Mouse (Mus musculus): Measurements from ENCODE around the gene C87414. TPM values are rescaled to one million over a fixed set of nuclear protein-coding genes. Genes with fewer than 3 reads are reported as not detected.
"Not testable (repeated sequence)": the region's sequence is repeated elsewhere in the genome, so short reads cannot be mapped to it uniquely, and the experiment has no call there.

C87414 gene
- total RNA-seq (2021) = not detected
- long read RNA-seq, experiment 1 = 0 reads
- long read RNA-seq, experiment 2 = 0 reads

- not testable (repeated sequence) for DNase-seq
Measured at GRCm38 (mm10) chr5:93671451-93671850, at the start of gene C87414. Gene C87414 (minus strand): TSS chr5:93671551.

GRCm38 (mm10) chr5:93684661-93685060, 13.3 kb upstream of the C87414 start:
- DNase-seq = not testable (repeated sequence)

Other genes with a start within 250 kb of the C87414 start
- not detected for gene Gm16427, start 131.4 kb downstream of the C87414 start, total RNA-seq (2021)
- gene Gm7792, start 172.2 kb upstream of the C87414 start, total RNA-seq (2021) = not detected